Mouse (Mus musculus): ENCODE measurements at regions not wholly inside any gene's neighbourhood (a gene's known extent, or its start where the extent isn't known, plus 50 kb on each side); places are given as distances from the start of the nearest gene placed in this dataset.

- DNase-seq, result no peak
These were observed 401.6 kb upstream of the Nmur2 start for GRCm38 (mm10) chr11:56442381-56442780.

GRCm38 (mm10) chr11:56441071-56441470, 400.3 kb upstream of the Nmur2 start:
- DNase-seq, result peak; percentile 27

GRCm38 (mm10) chr11:56431089-56431488, 390.3 kb upstream of the Nmur2 start:
- no peak for DNase-seq

- DNase-seq, result no peak
These were observed 344.0 kb upstream of the Nmur2 start for GRCm38 (mm10) chr11:56384761-56385160.

GRCm38 (mm10) chr11:56377535-56377934, 336.7 kb upstream of the Nmur2 start:
- no peak for DNase-seq

GRCm38 (mm10) chr11:56374329-56374728, 333.5 kb upstream of the Nmur2 start:
- DNase-seq, result peak; percentile 6

- no peak for DNase-seq
These were observed 332.8 kb upstream of the Nmur2 start for GRCm38 (mm10) chr11:56373624-56374023.

GRCm38 (mm10) chr11:56357690-56358089, 316.9 kb upstream of the Nmur2 start:
- no peak for DNase-seq

GRCm38 (mm10) chr11:56351798-56352366, 311.1 kb upstream of the Nmur2 start:
- DNase-seq, result no peak

GRCm38 (mm10) chr11:56351231-56351630, 310.4 kb upstream of the Nmur2 start:
- no peak for DNase-seq

- DNase-seq, result peak; percentile 61
These were observed 309.0 kb upstream of the Nmur2 start for GRCm38 (mm10) chr11:56349766-56350165.

GRCm38 (mm10) chr11:56348408-56348807, 307.6 kb upstream of the Nmur2 start:
- DNase-seq, result no peak

GRCm38 (mm10) chr11:56343083-56343482, 302.3 kb upstream of the Nmur2 start:
- no peak for DNase-seq

GRCm38 (mm10) chr11:56341731-56342130, 300.9 kb upstream of the Nmur2 start:
- DNase-seq, result no peak

- DNase-seq, result no peak
These were observed 300.2 kb upstream of the Nmur2 start for GRCm38 (mm10) chr11:56341040-56341439.

- no peak for DNase-seq
These were observed 297.7 kb upstream of the Nmur2 start for GRCm38 (mm10) chr11:56338511-56338910.

GRCm38 (mm10) chr11:56335937-56336336, 295.1 kb upstream of the Nmur2 start:
- no peak for DNase-seq

GRCm38 (mm10) chr11:56320293-56320692, 279.5 kb upstream of the Nmur2 start:
- DNase-seq, result no peak

- no peak for DNase-seq
These were observed 274.6 kb upstream of the Nmur2 start for GRCm38 (mm10) chr11:56315221-56315987.

GRCm38 (mm10) chr11:56309549-56309948, 268.7 kb upstream of the Nmur2 start:
- DNase-seq, result no peak

- DNase-seq, result no peak
These were observed 267.7 kb upstream of the Nmur2 start for GRCm38 (mm10) chr11:56308383-56309105.

GRCm38 (mm10) chr11:56307051-56307450, 266.2 kb upstream of the Nmur2 start:
- peak; percentile 1 for DNase-seq

GRCm38 (mm10) chr11:56290651-56291578, 250.1 kb upstream of the Nmur2 start:
- no peak for DNase-seq
